Mouse (Mus musculus) neutrophil, adult 5-6 weeks (primary cell): ENCODE measurements around the gene Osmr. TPM values are rescaled to one million over a fixed set of nuclear protein-coding genes. Genes with fewer than 3 reads are reported as not detected.
"Not testable (repeated sequence)": the region's sequence is repeated elsewhere in the genome, so short reads cannot be mapped to it uniquely, and the experiment has no call there.

Experiments used
- ATAC-seq: fragments of 151-379, 151-347 bp; 2 replicates; pipeline ENCODE4 v1.8.0; 2017; ENCODE audit warnings: mild to moderate bottlenecking, moderate TSS enrichment; ENCODE audit not compliant: insufficient number of reproducible peaks, poor library complexity, low FRiP score, severe bottlenecking; ENCODE audit errors: extremely low read depth
- total RNA-seq: library from RNA; stranded (forward); fragments of 200-1000 nt; gene quantifications from 2 replicates; pipeline ENCODE4 v1.2.3, GENCODE M21; 2017

The Osmr gene
- total RNA-seq, 1 experiment from 2014 or later: 0.23 TPM

- ATAC-seq: no peak
These were observed 3.0 kb downstream of the Osmr start for GRCm38 (mm10) chr15:6871621-6872359.

DNA sequence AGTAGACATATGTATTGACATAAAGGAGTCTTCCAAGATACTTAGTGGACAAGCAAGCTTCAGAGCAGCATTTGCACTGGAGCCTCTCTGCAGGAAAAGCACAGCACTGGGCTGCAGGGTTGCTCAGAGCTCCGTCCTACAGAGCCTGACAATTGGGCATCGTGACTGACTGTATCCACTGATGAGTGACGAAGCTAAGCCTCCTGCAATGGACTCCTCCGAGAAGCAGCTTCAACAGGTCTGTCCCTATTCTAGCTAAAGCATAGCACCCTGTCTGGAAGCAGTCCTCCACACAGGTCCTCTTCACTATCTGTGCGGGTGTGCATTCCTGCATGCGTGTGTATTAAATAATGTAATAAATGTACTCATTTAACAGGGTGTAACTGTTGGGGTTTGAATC is 7.9 kb downstream of the Osmr start:
- ATAC-seq: no peak

GRCm38 (mm10) chr15:6862125-6862524 is 12.6 kb downstream of the Osmr start:
- ATAC-seq: no peak

DNA sequence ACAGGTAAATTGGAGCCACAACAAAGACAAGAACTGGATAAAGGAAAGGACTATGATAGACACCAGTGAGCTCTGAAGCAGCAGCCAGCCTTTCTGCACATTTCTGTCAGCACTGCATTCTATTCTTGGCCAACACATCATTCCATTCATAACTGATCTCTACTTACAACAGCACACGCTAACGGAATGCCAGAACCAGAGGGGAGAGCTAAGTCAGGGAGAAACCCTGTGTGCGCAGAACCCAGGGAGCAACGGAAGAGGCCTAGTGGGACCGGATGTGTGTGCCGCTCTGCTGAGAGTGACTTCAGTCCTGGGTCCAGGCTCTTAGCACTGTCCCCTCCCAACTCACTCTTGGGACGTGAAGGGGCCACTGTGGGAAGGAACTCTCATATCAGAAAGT is 13.2 kb downstream of the Osmr start:
- ATAC-seq: no peak

DNA sequence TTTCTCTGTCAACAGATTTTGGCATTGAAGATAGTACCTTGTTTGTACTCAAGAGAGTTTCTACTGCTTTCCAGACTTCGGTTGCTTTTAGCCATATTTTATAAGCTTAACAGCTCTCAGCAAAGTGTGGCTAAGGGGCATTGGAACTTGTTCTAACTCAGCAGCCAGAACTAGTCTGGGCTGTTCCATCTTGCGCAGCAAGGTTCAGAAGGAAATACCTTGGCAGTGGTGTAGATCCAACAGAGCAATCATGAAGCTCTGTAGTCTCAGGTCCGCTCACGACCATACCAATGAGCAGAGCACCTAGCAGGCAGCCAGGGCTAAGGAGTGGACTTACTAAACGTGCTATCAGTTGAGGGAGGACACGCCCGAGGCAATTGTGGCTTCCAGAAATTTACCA is 15.0 kb downstream of the Osmr start:
- no peak for ATAC-seq

DNA sequence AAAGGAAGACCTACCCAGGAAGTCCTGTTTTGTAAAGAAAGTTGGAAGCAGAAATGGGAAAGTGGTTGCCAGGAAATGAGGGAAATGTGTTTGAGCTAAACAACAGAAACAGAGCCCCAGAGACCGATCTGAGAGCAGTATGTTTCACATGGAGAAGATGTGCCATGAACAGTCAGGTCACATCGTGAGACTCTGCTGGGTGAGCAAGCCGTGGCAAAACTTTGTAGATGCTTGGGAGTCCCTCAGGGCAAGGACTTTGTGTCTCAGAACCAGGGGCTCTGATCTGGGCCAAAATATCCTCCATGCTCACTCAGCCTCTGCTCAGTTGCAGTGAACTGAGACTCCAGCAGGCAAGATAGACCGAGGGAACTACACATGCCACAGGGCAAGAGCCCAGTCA is 15.9 kb downstream of the Osmr start:
- no peak for ATAC-seq

DNA sequence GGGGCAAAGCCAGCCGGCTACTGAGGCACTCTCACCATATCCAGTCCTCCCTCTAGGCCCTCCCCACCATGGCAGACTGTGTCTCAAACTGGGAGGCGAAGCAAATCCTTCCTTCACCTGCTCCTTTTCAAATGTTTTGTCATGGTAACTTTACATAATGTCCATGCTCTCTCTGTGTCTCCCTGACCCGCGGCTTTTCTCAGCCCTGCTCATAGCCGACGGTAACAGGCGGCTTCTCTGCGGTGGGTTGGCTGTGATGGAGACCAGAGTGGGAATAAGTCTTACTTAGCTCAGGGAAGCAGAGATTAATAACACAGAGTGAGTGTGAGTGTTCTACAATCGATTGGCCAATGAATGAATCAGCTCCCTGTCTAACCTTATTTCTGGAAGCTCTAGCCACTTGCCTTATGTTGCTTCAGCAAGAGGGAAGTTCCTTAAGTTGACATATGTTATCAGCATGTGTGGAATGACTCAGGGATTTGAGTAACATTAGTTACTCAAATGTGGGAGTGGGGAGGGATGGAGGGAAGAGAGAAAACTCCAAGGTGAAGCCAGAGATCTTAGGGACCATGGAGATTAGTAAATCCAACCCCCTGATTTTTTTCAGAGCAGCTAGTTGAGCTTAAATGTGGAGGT is 17.4 kb downstream of the Osmr start:
- ATAC-seq: no peak

DNA sequence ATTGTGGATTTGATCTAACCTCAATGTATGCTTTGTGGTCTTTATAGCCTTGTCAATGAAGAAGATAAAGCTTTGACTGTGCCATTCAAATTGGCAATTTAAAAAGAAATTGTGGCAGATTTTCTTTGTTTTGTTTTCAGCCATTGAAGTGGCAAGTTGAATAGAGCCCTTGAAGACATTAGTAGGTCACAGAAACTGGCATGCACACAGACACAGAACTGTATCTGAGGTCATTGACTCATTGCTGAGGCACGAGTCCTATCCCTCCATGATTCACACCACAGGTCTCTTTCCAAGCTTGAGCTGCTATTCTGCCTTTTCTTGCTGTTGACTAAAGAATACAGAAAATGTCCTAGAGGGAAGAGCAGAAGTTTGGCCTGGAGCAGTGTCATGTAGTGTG is 24.9 kb downstream of the Osmr start:
- no peak for ATAC-seq

- no peak for ATAC-seq
These were observed 34.6 kb downstream of the Osmr start for GRCm38 (mm10) chr15:6840199-6840598.

DNA sequence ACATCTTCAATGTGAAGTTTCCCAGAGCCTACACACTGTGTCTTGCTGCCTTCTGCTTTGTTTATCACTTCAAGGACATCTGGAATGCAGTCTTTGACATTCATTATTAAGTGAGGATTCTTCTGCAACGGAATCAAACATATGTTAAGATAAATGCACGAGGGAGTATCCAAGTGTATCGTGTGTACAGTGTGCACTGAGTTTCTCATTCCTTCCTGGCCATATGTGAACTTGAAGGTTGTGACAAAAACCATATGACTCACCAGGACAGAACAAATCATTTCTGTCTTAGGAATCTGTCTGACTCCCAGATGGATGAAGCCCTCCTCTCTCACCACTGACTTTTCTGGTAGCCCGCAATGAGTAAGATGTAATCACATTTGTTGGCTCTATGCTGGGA is 59.0 kb downstream of the Osmr start:
- ATAC-seq: no peak

DNA sequence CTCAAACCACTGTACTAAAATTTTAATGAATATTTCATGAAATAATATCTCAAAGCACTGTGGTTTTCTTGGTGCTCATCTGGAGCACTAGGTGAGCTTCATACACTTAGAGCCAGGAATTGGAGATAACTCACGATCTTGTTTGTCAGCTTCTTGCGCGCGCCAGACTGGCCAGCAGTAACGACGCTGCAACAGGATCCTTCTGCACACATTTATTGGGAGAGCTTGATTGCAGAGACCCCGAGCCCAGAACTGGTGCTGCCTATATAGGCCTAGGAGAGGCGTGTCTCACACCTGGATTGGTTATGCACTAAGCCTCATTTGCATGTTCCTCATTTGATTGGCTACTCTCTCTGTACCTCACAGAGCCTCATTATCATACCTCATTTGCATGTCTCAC is 73.6 kb downstream of the Osmr start:
- not testable (repeated sequence) for ATAC-seq

DNA sequence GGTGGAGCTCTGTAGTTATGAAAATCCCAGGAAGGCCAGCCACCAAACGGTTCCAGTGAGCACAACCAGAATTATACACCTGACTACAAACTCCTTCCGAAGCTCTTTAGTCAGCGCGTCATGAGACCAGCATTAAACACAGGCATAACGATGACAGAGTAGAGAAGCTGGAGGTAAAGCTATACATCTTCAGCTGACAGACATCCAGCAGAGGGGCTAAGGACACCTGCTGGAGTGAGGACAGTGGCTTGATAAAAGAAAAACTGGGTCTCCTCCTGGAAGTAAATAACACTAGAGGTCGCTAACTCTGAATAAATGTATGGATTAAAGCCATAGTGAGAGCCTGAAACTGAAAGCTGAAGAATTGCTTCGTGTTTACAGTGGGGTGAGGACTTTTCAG is 81.9 kb downstream of the Osmr start:
- no peak for ATAC-seq

- no peak for ATAC-seq
These were observed 83.1 kb downstream of the Osmr start for GRCm38 (mm10) chr15:6791648-6792047.

DNA sequence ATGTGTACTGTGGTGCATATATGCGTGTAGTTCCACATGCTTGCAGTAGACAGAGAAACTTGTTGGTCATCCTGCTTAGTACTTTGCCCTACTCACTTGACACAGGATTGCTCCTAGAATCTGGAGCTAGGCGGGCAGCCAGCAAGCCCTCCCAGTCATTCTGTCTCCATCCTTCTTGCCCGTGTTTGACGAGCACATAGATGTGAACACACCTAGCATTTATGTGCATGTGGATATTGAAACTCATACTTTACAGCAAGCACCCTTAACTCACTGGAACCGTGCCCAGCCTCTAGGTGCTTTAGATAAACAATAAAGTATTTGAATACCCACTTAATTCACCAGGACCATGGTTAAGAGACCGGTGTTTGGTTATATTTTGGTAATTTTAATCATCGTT is 84.8 kb downstream of the Osmr start:
- ATAC-seq: no peak

DNA sequence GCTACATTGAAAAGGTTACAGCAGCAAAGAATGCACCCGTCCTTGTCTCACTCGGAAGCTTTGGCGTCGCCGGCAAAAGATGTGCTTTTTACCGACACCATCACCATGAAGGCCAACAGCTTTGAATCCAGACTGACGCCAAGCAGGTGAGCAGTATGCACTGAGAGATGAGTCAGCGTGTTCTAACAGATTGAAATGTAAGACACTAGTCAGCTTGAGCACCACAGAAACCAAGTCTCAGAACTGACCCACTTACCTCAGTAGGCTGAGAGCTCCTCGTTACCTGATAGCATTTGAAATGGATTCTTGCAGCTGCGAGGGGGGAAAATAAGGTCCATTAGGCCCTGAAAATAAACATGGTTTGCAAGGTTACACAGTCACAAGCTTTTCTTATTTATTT is 87.5 kb downstream of the Osmr start:
- ATAC-seq: no peak

- no peak for ATAC-seq
These were observed 88.6 kb downstream of the Osmr start for GRCm38 (mm10) chr15:6786212-6786611.

- no peak for ATAC-seq
These were observed 102.5 kb downstream of the Osmr start for GRCm38 (mm10) chr15:6772265-6772664.
